Mouse (Mus musculus): Measurements from ENCODE around the gene Btbd35f9.
"Not testable (repeated sequence)": the region's sequence is repeated elsewhere in the genome, so short reads cannot be mapped to it uniquely, and the experiment has no call there.

GRCm38 (mm10) chrX:34161399-34161798 is at the start of gene Btbd35f9:
- not testable (repeated sequence) for TF ChIP-seq CTCF (IDR thresholded peaks at IDR 0.05; ENCODE audit: borderline replicate concordance, insufficient read depth, low read depth, low read length); POLR2A (IDR thresholded peaks at IDR 0.05; ENCODE audit: borderline replicate concordance, insufficient read depth, low read length)

Measured in cerebellum, adult 2 months (tissue).